Mouse (Mus musculus) lung, adult 18-20 months (tissue): ENCODE results near the gene Rbm15.

ENCODE experiments used
- DNase-seq, 2 experiments: peaks; one replicate each; pipeline ENCODE4 v3.0.0; 2022; ENCODE audit warnings: mixed read lengths in 2 of 2

Gene Rbm15

GRCm38 (mm10) chr3:107333381-107334201, at the start of gene Rbm15:
TSS of gene Rbm15 (minus strand) at chr3:107333673.
- peak; percentile 97 for DNase-seq

- DNase-seq = peak; percentile 54 to 69
Measured at GRCm38 (mm10) chr3:107379422-107379821, 45.9 kb upstream of the Rbm15 start.

GRCm38 (mm10) chr3:107378626-107379025, 45.2 kb upstream of the Rbm15 start:
- no peak for DNase-seq

DNA sequence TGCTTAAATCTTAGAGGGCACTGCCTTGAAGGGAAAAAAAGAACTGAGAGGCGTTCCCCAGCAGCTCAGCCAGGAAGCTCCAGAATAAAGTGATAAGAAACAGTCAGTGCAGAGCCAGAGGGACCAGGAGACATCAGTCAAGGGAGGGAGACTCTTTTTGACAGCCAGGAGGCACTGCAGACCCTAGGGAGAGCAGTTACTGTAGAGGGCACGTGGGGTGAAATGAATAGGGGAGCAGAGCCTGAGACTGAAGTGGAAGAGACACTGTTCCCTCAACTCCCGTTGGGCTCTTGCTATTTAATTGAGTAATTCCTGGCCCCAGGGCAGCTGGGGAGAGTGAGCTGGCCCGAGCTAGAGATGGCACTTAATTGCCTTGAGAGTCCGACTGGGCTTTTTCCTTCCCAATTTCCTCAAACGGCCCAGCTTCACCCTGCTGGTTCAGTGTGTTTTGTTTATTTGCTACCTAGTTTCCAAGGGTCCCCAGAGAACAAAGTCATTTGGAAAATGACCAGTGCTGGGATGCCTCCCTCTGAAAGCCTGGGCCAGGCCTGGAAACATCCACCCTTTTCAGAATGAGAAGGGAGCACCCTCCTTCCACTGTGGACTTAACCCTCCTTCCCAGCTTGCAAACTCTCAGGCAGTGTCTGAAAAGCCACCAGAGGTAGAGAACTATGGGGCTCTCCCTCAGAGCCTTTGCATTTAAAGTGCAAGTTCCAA, 41.6 kb upstream of the Rbm15 start:
- DNase-seq = no peak

DNA sequence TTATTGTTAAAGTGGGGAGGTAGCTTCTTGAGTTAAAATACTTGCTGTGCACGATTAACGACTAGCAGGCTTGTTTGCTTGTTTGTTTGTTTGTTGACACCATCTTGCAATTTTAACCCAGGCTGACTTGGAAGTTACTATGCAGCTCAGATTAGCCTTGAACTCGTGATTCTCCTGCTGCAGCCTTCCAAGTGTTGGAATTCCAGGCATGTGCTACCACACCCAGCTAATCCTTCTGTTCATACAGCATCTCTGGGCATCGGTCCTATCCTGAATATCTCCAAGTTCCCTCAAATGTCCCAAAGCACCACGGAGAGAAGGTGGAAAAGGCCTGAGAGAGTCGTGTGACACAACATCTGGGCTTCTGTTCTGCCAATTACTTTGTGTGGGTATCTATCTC, 35.7 kb upstream of the Rbm15 start:
- DNase-seq = no peak

GRCm38 (mm10) chr3:107367938-107368599, 34.6 kb upstream of the Rbm15 start:
- DNase-seq = no peak

DNA sequence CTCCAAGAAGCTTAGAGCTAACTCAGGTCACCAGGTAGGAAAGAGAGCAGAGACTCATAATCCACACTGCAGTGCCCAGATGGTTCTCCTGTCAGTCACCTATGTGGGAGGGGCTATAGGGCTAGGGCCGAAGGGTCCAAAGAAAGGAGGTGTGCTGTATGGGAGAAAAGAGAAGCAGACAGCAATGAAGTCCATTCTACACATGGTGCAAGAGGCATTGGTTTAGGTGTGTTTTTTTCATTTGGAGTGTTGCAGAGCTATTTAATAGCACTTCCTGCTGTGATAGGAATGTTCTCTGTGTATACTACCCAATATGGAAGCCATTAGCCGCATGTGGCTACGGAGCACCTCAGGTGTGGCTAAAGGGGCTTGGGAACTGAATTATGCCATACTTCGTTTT, 31.9 kb upstream of the Rbm15 start:
- no peak for DNase-seq

- DNase-seq = no peak
Measured at GRCm38 (mm10) chr3:107363391-107363790, 29.9 kb upstream of the Rbm15 start.

DNA sequence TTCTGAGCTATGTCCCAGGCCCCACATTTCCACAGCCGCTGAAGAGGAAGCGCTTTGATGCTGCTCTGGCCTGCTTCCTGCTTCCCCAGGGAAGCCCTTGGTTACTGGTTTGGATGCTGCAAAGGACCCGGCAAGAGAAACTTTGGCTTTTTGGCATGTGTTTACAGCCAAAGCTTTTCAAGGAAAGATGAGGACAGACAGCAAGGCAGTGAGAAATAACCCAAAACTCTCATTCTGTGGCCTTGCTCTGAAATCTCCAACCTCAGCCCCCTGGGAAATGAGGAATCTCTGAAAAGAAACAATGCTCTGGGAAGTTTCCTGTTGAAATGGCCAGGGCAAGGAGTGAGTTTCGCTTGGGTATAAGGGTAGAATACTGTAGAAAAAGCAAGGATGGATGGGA, 26.9 kb upstream of the Rbm15 start:
- no peak for DNase-seq

DNA sequence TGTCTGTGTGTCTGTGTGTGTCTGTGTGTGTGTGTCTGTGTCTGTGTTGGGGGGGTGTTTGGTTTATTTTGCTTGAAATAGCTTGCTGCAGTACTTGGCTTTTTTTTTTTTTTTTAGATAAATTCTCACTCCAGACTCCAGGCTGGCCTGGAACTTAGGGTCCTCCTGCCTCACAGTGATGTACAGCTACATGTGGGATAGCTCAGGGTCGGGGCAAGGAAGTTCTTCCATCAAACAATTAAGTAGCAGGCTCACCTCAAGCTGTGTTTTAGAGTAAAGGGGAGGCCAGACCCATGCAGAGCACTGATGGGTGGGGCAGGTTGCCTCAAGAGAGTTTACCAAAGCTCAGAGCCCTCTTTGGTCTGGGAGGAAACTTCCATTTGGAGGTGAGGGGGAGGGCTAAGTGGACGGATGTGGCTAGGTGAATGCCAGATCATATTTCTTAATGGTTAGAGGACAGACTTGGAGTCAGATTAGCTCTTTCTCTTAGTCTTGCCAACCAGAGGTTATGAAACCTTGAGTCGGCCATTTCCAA, 24.3 kb upstream of the Rbm15 start:
- peak; percentile 26 to 46 for DNase-seq

DNA sequence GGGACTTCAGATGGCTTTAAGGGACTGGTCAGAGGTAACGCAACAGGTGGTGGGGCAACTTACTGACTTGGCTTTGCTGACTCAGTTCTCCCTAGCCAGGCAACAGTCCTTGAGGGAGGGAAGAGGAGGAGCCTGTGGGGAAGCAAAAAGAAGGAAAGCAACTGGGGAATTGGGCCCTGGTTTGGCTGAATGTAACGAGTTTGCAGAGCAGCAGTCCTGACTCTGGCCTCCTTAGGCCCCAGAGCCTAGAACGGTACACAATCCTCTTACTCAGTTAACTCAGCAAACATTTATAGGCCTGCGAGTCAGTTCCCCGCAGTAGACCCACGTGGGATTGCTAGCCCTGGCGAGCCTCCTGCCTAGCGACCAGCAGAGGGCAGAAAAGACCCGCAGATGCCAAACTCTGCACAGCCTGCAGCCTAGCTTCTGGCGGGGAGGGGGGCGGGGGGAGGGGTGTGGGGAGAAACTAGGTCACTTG, 23.5 kb upstream of the Rbm15 start:
- DNase-seq = peak; percentile 78 to 84

DNA sequence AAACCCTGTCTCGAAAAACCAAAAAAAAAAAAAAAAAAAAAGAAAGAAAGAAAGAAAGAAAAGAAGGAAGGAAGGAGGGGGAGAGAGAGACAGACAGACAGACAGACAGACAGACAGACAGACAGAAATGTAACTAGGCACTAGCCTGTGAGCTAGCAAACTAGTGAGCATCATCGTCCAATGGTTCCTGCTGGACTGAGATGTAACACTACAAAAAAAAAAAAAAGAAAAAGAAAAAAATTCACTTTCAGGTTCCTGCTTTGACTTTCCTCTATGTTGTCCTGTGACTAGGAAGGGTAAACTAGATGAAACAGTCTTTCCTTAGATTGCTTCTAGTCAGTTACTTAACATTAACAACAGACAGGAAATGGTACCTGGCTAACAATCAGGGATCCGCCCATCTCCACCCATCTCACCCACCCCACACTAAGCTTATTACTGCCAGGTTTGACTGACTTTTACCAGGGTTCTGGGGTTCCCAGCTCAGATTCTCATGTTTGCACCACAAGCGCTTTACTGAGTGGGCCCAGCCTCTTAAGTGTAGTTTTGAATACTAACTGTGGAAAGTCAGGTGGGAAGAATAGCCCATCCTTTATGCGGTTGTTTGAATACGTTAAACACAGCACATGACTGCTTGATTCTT, 22.3 kb upstream of the Rbm15 start:
- no peak for DNase-seq

DNA sequence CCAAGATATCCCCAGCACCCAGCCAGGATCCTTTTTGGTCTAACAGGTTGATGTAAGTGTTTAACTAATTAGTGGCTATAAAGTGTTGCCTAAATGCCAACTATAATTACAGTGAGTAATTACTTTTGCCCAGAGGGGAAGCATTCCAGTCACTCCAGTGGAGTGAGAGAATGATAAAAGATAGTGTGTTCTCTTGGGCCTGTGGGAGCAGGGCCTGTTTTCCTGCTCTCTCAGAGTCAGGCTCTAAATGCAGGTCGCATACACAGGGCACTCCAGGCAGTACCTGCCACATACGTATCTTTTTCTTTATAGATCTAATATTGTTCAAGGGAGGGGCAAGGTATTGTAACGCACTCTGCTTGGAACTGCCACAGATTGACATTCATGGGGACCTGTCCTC, 18.2 kb upstream of the Rbm15 start:
- no peak for DNase-seq

DNA sequence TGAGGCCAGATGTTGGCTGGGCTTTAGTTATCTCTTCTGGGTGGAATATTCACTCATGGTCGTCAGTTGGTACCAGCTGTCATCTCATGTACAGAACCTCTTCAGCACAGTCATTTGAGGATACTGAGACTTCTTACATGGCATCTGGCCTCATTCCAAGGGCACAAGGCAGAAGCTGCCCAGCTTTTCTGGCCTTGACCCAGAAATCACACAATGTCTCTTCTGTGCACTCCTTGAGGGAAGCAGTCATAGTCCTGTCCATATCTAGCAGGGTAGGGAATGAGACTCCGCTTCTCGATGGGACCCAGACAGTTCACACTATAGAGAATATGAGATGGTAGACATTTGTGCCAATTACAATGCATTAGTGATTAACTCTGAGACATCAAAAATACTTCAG, 15.5 kb upstream of the Rbm15 start:
- DNase-seq = no peak

- DNase-seq = no peak
Measured at GRCm38 (mm10) chr3:107345033-107345725, 11.7 kb upstream of the Rbm15 start.

- DNase-seq = no peak
Measured at GRCm38 (mm10) chr3:107343971-107344370, 10.5 kb upstream of the Rbm15 start.

DNA sequence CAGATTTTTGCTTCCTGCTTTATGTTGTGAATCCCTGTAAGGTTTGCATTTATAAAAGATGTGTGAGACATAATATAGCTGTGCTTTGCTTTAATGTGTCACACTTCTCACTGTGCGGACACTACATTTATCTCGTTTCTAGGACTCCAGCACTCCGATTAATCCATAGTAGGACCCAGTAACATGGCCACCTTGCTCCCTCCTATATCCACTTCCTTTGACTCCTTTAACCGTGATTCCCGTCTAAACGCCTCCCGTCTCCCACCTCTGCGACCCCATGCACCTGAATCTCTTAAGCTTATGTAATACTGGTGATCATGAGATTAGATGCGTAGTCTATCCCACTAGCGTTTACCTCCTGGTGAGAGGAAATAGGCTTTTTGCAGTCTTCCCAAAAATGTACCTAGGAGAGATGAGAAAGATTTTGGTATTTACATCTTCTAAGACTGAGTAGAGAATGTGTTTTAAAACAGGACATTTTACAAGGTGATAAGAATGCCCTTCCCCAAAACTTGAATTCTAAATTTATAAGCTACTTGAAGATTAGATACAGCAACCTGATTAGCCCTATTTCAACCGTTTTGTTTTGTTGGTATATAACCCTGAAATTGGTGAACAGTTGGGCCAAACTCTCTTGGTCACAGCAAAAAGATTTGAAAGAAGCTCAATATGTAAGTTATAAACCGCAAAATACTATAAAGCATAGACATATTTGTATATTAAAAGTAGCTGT, 895 bp upstream of the Rbm15 start:
- DNase-seq = no peak

DNA sequence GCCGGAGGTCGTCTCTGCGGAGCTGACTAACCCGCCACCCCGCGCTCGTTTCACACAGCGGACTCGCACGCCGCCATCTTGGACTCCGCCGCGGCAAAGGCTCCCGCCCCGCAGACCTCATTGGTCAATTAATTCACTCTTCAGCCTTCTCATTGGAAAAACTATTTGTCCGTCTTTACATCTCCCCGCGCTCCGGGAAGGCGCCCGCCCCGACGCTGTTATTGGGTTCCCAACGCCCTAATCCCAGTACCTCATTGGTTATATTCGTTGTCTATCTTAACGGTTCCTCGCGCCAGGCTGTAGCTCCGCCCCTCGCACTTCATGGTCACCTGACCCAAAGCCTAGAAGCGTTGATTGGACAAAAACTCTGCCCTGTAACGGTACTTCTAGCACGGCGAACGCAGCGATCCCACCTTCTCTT, 503 bp downstream of the Rbm15 start:
- peak; percentile 98 to 99 for DNase-seq

GRCm38 (mm10) chr3:107332127-107332959, 1.1 kb downstream of the Rbm15 start:
- peak; percentile 43 to 50 for DNase-seq

DNA sequence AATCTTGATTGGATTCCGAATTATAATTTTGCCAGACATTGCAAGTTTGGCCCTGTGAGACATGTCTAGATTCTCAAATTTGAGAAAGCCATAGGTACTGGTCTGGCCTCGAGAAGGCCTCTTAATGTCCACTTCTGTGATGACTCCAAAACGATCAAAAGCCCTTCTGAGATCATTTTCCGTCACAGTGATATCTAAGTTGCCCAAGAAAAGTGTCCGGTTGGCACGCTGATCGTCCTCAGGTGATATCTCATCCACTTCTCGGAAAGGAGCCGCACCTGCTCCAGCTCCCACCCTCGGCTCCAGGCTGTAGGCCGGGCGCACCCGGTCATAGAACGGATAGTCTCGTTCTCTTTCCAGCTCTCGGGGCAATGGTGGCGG, 1.7 kb downstream of the Rbm15 start:
- no peak for DNase-seq
